Mouse (Mus musculus): ENCODE data around the gene Krt28. TPM values are rescaled to one million over a fixed set of nuclear protein-coding genes. Genes with fewer than 3 reads are reported as not detected.

The Krt28 gene
- total and polyA plus RNA-seq, 2 experiments from 2014 or later = 0.33 to 0.93 TPM

- no peak for TF ChIP-seq CTCF (IDR thresholded peaks at IDR 0.05)
- Histone ChIP-seq H3K27ac (ENCODE audit: low read depth, low read length) (no peak overlapping the region), H3K4me1 (ENCODE audit: insufficient read depth, low read length) (no peaks in the 10 kb centered on the region), H3K9ac (replicated peaks; ENCODE audit: low read length, poor library complexity, severe bottlenecking) (no peak overlapping the region), H3K4me2 (ENCODE audit: low read depth, low read length, poor library complexity, severe bottlenecking) (no peak overlapping the region), H3K4me3 (ENCODE audit: low read depth, low read length) (no peak overlapping the region), H3K36me3 (ENCODE audit: insufficient read depth, low read length) (no peaks in the 10 kb centered on the region), H3K9me3 (ENCODE audit: low read length) (no peaks in the 10 kb centered on the region), H3K27me3 (ENCODE audit: insufficient read depth, low read length) (peaks cover 10% of the 10 kb centered on the region; the same call in 1 of the 2 replicates)
- ATAC-seq (ENCODE audit: low FRiP score) = no peak
- peak; percentile 29 for DNase-seq (ENCODE audit: low spot score)
- 21% methylated on average over 3 of the region's 3 CpGs for WGBS
These were observed 21.3 kb upstream of the Krt28 start for GRCm38 (mm10) chr11:99396034-99396433.

- 84% methylated on average over 10 of the region's 10 CpGs for WGBS
- Histone ChIP-seq H3K36me3 (ENCODE audit: insufficient read depth, low read length) (no peaks in the 10 kb centered on the region), H3K27me3 (ENCODE audit: insufficient read depth, low read length) (no peaks in the 10 kb centered on the region), H3K4me3 (ENCODE audit: low read depth, low read length) (no peak overlapping the region), H3K4me2 (ENCODE audit: low read depth, low read length, poor library complexity, severe bottlenecking) (no peak overlapping the region), H3K4me1 (ENCODE audit: insufficient read depth, low read length) (no peaks in the 10 kb centered on the region), H3K9ac (replicated peaks; ENCODE audit: low read length, poor library complexity, severe bottlenecking) (no peak overlapping the region), H3K9me3 (ENCODE audit: low read length) (no peaks in the 10 kb centered on the region), H3K27ac (ENCODE audit: low read depth, low read length) (no peak overlapping the region)
- ATAC-seq (ENCODE audit: low FRiP score) (no peak), DNase-seq (ENCODE audit: low spot score) (no peak)
- no peak for TF ChIP-seq CTCF (IDR thresholded peaks at IDR 0.05)
These were observed 17.8 kb upstream of the Krt28 start for GRCm38 (mm10) chr11:99392492-99392891.

GRCm38 (mm10) chr11:99391375-99391774 is 16.7 kb upstream of the Krt28 start:
- no peak overlapping the region for H3K4me2 ChIP-seq (ENCODE audit: low read depth, low read length, poor library complexity, severe bottlenecking)
- no peaks in the 10 kb centered on the region for H3K9me3 ChIP-seq (ENCODE audit: low read length)
- DNase-seq (ENCODE audit: low spot score) (no peak), ATAC-seq (ENCODE audit: low FRiP score) (no peak)
- no peak for TF ChIP-seq CTCF (IDR thresholded peaks at IDR 0.05)
- H3K27ac ChIP-seq (ENCODE audit: low read depth, low read length) = no peak overlapping the region
- no peaks in the 10 kb centered on the region for H3K4me1 ChIP-seq (ENCODE audit: insufficient read depth, low read length)
- no peak overlapping the region for H3K9ac ChIP-seq (replicated peaks; ENCODE audit: low read length, poor library complexity, severe bottlenecking)
- H3K36me3 ChIP-seq (ENCODE audit: insufficient read depth, low read length) = no peaks in the 10 kb centered on the region
- 85% methylated on average over 6 of the region's 6 CpGs for whole genome bisulfite sequencing
- H3K4me3 ChIP-seq (ENCODE audit: low read depth, low read length) = no peak overlapping the region
- no peaks in the 10 kb centered on the region for H3K27me3 ChIP-seq (ENCODE audit: insufficient read depth, low read length)

- ATAC-seq (ENCODE audit: low FRiP score) = no peak
- Histone ChIP-seq H3K4me3 (ENCODE audit: low read depth, low read length) (no peak overlapping the region), H3K4me1 (ENCODE audit: insufficient read depth, low read length) (no peaks in the 10 kb centered on the region), H3K36me3 (ENCODE audit: insufficient read depth, low read length) (no peaks in the 10 kb centered on the region), H3K9me3 (ENCODE audit: low read length) (no peaks in the 10 kb centered on the region), H3K27me3 (ENCODE audit: insufficient read depth, low read length) (no peaks in the 10 kb centered on the region), H3K9ac (replicated peaks; ENCODE audit: low read length, poor library complexity, severe bottlenecking) (no peak overlapping the region), H3K4me2 (ENCODE audit: low read depth, low read length, poor library complexity, severe bottlenecking) (no peak overlapping the region), H3K27ac (ENCODE audit: low read depth, low read length) (no peak overlapping the region)
- TF ChIP-seq CTCF (IDR thresholded peaks at IDR 0.05) = no peak
- WGBS = 74% methylated on average over 7 of the region's 7 CpGs
- DNase-seq (ENCODE audit: low spot score) = no peak
These were observed 16.2 kb upstream of the Krt28 start for GRCm38 (mm10) chr11:99390866-99391265.

- no peaks in the 10 kb centered on the region for H3K36me3 ChIP-seq (ENCODE audit: insufficient read depth, low read length)
These were observed 14.6 kb upstream of the Krt28 start, which contains the start of gene Krt10 for GRCm38 (mm10) chr11:99389264-99389663. Gene Krt10 (minus strand): TSS chr11:99389364.

GRCm38 (mm10) chr11:99388661-99389060 is 14.0 kb upstream of the Krt28 start:
- Histone ChIP-seq H3K9ac (replicated peaks; ENCODE audit: low read length, poor library complexity, severe bottlenecking) (no peak overlapping the region), H3K4me1 (ENCODE audit: insufficient read depth, low read length) (no peaks in the 10 kb centered on the region), H3K27me3 (ENCODE audit: insufficient read depth, low read length) (no peaks in the 10 kb centered on the region), H3K4me2 (ENCODE audit: low read depth, low read length, poor library complexity, severe bottlenecking) (no peak overlapping the region), H3K9me3 (ENCODE audit: low read length) (no peaks in the 10 kb centered on the region), H3K4me3 (ENCODE audit: low read depth, low read length) (no peak overlapping the region), H3K27ac (ENCODE audit: low read depth, low read length) (no peak overlapping the region), H3K36me3 (ENCODE audit: insufficient read depth, low read length) (no peaks in the 10 kb centered on the region)
- ATAC-seq (ENCODE audit: low FRiP score) (no peak), DNase-seq (ENCODE audit: low spot score) (no peak)
- WGBS = 93% methylated on average over 18 of the region's 18 CpGs
- TF ChIP-seq CTCF (IDR thresholded peaks at IDR 0.05) = no peak

More at GRCm38 (mm10) chr11:99389264-99389663, 14.6 kb upstream of the Krt28 start, which contains the start of gene Krt10:
- H3K27ac ChIP-seq (ENCODE audit: low read depth, low read length) = no peak within 1 kb of the TSS
- WGBS = 87% methylated on average over 4 of the region's 4 CpGs
- no peaks in the 10 kb centered on the region for H3K4me1 ChIP-seq (ENCODE audit: insufficient read depth, low read length)
- H3K9me3 ChIP-seq (ENCODE audit: low read length) = no peaks in the 10 kb centered on the region
- no peak within 1 kb of the TSS for H3K4me3 ChIP-seq (ENCODE audit: low read depth, low read length)
- DNase-seq (ENCODE audit: low spot score) (no peak), ATAC-seq (ENCODE audit: low FRiP score) (no peak)
- H3K27me3 ChIP-seq (ENCODE audit: insufficient read depth, low read length) = no peaks in the 10 kb centered on the region
- H3K4me2 ChIP-seq (ENCODE audit: low read depth, low read length, poor library complexity, severe bottlenecking) = no peak within 1 kb of the TSS
- no peak for TF ChIP-seq CTCF (IDR thresholded peaks at IDR 0.05)
- H3K9ac ChIP-seq (replicated peaks; ENCODE audit: low read length, poor library complexity, severe bottlenecking) = no peak within 1 kb of the TSS

Data from midbrain, postnatal 0 days (tissue).